Mouse (Mus musculus) small intestine, adult 2 months (tissue): ENCODE measurements at regions not wholly inside any gene's neighbourhood (a gene's known extent, or its start where the extent isn't known, plus 50 kb on each side); places are given as distances from the start of the nearest gene placed in this dataset.

Source experiments
- CTCF ChIP-seq: fragments of 200-500 bp; IDR thresholded peaks from 2 replicates; pipeline ENCODE4 v1.5.1; 2012; ENCODE audit warnings: low read depth, mild to moderate bottlenecking, control low read depth, inconsistent platforms, low read length, moderate library complexity, mixed read lengths; ENCODE audit not compliant: insufficient replicate concordance, insufficient read length; ENCODE audit errors: extremely low read depth
- POLR2A ChIP-seq: fragments of 200-500 bp; IDR thresholded peaks from 2 replicates; pipeline ENCODE4 v1.6.1; 2012; ENCODE audit warnings: low read depth, mild to moderate bottlenecking, control low read depth, inconsistent platforms, low read length, moderate library complexity

- TF ChIP-seq POLR2A (no peak), CTCF (no peak)
Measured at GRCm38 (mm10) chr13:39520846-39521245, 560.2 kb upstream of the Slc35b3 start.
